Mouse (Mus musculus) CD8-positive naive resting alpha-beta T cell, adult 2 months (primary cell): Measurements from ENCODE around the gene Fbxo10.
"Not testable (repeated sequence)": the region's sequence is repeated elsewhere in the genome, so short reads cannot be mapped to it uniquely, and the experiment has no call there.

Source experiments
- DNase-seq, 2 experiments: peaks; one replicate each; pipeline ENCODE4 v3.0.0; 2022; ENCODE audit warnings: low read depth in 2 of 2, low spot score in 2 of 2

Fbxo10 gene

DNA sequence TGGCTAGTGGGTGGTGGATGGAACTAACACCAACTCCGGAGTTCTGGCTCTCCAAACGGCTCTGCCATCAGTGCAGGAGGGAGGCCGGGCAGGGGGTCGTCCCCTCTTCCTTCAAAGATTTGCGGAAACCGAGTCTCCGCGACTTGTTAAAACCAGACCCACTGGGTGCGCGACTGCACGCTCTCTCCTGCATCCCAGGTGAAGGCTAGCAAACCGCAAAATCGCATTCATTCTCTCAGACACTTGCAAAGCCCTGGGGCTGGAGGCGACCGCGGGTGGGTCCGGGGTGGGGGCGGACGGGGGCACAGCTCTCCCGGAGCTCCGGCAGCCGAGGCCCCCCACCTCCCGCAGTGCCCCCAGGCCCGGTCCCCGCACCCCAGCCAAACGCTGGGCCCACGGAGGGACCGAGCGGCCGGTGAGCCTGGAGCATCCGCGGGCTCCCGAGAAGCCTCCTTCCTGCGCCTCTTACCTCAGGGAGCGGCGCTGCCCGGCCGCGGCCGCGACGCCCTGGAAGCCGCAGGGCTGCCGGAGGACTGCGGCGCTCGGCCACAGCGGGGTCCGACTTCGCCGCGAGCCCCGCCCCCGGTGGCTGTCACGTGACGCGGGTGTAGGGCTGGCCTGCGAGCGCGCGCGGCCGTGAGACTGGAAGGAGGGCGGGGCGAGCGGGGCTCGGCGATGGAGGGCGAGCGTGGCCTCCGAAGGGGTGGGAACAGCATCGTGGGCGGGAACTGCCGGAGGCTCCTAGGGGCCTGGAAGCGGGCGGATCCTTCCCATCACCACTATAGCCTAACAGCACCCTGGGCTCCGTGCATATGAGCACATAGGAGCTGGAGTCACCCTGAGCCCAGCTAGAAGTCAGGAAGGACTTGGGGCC lies at the start of gene Fbxo10:
TSS of gene Fbxo10 (minus strand) at position 584 of the 874 bp plus-strand sequence.
- peak; percentile 56 to 64 for DNase-seq

GRCm38 (mm10) chr4:45131021-45131420 lies 46.6 kb upstream of the Fbxo10 start:
- no peak for DNase-seq

DNA sequence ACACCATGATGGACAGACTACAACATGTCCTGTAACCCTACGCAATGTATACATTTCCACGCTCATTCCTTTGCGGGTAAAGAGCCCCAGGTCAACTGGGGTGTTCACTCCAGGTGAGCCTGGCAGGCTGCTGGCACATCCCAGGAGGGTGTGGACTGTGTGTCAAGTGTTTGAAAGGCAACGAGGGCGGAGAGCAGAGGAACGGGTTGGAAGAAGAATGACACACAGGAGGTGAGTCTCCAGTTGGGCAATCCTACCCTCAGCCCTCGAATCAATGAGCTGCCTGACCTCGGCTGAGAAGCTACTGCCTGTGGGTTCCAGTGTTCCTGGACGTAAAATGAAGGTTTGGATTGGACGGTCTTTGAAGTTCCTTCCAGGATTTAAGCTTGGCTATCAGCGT lies 36.9 kb upstream of the Fbxo10 start:
- no peak for DNase-seq

GRCm38 (mm10) chr4:45108456-45109110 lies 24.2 kb upstream of the Fbxo10 start:
- DNase-seq, result no peak

- DNase-seq, result peak; percentile 83 to 85
Measured at GRCm38 (mm10) chr4:45107601-45108277, 23.3 kb upstream of the Fbxo10 start, which contains the start of gene Tomm5. Tomm5 (minus strand) TSS chr4:45108114.

DNA sequence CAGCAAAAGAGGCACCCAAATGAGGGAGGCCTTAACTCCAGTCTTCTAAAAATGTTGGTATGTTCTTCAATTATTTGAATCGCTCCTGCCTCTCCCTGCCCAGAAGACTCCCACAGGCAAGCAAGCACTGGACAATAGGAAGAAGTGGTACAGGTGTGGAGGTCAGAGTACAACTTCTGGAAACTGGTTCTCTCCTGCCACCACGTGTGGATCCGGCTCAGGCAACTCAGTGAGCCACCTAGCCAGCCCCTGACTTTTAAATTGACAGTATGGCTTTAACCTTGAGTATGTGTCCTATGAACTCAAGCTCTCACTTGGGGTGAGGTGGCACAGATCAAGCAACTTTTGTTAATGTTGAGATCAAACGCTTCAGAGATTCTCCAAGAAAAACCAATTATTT lies 22.7 kb upstream of the Fbxo10 start:
- no peak for DNase-seq

DNA sequence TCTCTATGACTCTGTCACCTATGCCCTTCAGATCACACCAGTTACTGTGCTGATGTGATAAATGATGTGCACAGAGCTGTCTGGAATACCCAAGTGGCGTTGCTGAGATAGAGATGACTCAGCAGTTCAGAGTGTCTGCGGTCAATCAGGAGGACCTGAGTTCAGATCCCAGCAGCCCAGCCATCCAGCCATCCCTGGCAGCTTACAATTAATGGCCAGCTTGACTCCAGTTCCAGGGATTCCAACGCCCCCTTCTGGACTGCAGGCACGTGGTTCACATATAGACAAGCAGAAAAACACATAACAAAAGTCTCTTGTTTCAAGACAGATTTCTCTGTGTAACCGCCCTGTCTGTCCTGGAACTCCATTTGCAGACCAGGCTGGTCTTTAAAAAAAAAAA lies 22.0 kb upstream of the Fbxo10 start:
- DNase-seq, result no peak

DNA sequence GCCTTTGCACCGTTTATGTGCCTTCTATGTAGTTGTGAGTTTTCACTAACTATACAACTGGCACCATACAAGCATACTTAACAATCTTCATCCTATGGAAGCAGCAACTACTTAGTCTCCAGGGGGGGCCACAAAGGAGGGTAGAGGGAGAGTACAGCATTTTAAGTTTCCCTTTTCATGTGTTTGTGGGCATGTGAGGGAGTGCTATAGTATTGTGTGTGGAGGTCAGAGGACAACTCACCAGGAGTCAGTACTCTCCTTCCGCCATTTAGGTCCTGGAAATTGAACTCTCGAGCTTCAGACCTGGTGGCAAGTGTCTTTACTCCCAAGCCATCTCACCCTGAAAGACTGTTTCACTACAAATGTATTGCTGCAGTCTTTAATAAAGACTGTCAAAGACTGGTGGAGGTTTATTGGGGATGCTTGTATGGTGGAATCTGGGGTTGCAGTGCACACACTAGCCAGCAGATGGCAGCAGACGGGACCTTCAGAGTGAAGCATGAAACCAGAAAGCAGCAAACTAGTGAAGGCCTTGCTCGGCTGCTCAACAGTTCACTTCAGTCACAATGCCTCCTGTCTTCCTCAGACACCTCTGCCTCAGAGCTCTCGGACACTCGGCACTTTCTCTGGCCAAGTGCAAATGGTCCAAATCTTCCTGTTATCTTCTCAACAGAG lies 12.9 kb upstream of the Fbxo10 start:
- peak; percentile 47 to 62 for DNase-seq

- DNase-seq, result no peak
Measured at GRCm38 (mm10) chr4:45084895-45085290, 489 bp upstream of the Fbxo10 start.

- DNase-seq, result no peak
Measured at GRCm38 (mm10) chr4:45083487-45083886, 917 bp downstream of the Fbxo10 start.

GRCm38 (mm10) chr4:45082951-45083350 lies 1.5 kb downstream of the Fbxo10 start:
- no peak for DNase-seq

GRCm38 (mm10) chr4:45081041-45081440 lies 3.4 kb downstream of the Fbxo10 start:
- not testable (repeated sequence) for DNase-seq

DNA sequence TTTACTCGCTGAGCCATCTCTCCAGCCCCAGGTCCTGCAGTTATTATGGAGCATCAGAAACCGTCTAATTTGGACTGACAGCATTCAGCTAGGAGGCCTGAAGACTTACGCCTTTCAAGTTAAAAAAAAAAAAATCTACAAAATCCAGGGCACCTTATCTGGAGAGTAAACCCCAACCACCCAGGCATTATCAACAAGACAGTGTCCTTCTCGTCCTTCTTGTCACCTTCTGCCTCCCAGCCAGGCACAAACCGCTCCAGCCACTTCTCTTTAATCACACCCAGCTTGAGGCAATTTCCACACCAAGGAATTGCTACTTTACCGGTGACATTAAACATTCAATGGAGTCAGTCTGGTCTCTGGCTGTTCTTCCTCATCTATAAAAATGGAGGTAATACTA lies 10.9 kb downstream of the Fbxo10 start:
- DNase-seq, result no peak

GRCm38 (mm10) chr4:45072261-45072973 lies 12.0 kb downstream of the Fbxo10 start:
- no peak for DNase-seq

DNA sequence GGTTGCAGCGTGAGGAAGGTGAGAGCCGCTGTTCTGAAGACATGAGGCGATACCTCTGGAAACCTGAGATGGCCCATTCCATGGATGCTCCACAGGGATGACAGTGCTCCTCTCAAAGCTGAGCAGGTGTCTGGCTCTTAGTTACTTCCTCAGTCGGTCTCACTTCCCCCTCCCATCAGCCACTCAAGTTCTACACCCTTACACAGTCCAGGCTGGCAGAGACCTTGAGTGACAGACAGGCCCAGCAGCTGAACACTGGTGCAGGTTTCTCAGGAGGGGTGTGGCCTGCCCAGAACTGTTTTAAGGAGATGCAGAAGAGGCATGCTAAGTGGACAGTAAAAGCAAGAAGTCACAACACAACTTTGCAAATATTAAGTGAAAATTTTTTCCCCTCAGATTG lies 16.7 kb downstream of the Fbxo10 start:
- DNase-seq, result no peak

- no peak for DNase-seq
Measured at GRCm38 (mm10) chr4:45066036-45066730, 18.2 kb downstream of the Fbxo10 start.

- no peak for DNase-seq
Measured at GRCm38 (mm10) chr4:45064577-45064976, 19.8 kb downstream of the Fbxo10 start.

DNA sequence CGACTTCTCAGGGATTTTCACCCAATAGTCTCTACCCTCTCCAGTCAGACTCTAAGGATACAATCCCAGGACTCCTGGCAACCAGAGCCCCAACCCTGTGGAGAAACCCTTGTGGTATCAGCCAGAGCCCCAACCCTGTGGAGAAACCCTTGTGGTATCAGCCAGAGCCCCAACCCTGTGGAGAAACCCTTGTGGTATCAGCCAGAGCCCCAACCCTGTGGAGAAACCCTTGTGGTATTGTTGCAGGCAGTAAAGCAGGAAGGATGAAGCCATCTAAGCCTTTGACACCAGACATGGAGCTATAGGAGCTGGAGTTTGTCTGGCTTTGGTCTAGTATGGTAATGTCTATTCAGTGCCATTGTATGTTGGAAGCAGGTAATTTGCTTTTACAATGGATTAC lies 20.6 kb downstream of the Fbxo10 start:
- not testable (repeated sequence) for DNase-seq

DNA sequence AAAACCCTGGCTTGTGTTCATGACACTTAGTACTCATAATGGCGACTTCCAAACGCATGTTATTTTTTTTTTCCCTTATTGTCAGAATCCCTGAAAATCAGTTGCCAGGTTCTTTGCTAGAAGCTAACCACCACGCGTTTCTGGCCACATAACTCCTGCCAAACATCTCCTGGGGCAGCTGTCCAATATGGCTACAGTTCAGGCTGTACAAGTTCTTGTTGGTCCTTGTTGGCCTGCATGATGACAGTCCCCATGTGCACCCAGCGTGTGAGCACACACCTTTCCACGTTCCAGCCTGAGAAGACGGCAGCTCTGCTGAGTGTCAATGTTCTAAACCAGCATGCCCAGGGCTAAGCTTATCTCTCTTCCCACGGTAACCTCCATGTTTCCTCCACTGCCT lies 29.0 kb downstream of the Fbxo10 start:
- DNase-seq, result no peak

DNA sequence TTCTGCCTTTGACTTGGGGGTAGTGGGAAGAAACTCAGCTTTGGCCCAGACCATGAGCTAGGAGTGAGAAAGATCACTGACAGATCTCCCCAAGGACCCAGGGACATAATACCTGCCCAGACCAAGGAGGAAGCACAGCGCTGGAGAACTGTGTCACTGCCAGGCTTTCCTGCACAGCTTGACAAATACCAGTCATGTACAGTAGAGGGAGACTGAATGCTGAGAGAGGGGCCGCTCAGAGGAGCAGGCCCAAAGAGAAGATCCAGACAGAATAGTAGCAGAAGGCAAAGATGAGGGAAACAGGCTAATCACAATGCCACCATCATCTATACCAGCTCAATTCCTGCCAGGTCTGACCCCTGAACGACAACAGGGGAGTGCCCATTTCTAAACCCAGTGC lies 29.5 kb downstream of the Fbxo10 start:
- no peak for DNase-seq
